Mouse (Mus musculus) bone marrow macrophage, adult 2 months (primary cell): ENCODE measurements around the gene Fam174b. TPM values are rescaled to one million over a fixed set of nuclear protein-coding genes. Genes with fewer than 3 reads are reported as not detected.

Experiments used
- H3K27ac ChIP-seq: 2 replicates; pipeline ENCODE4 v1.5.1; 2012; ENCODE audit warnings: low read depth, low read length; ENCODE audit not compliant: insufficient read depth
- H3K4me1 ChIP-seq: 2 replicates; pipeline ENCODE4 v1.6.1; 2012; ENCODE audit warnings: low read length; ENCODE audit not compliant: control insufficient read depth, insufficient read depth
- H3K4me3 ChIP-seq: 2 replicates; pipeline ENCODE4 v1.5.1; 2012; ENCODE audit warnings: mild to moderate bottlenecking, low read length, moderate library complexity; ENCODE audit not compliant: insufficient read depth
- CTCF ChIP-seq: IDR thresholded peaks from 2 replicates; pipeline ENCODE4 v1.5.1; 2012; ENCODE audit warnings: low read depth, mild to moderate bottlenecking, low read length, moderate library complexity
- POLR2A ChIP-seq: IDR thresholded peaks from 2 replicates; pipeline ENCODE4 v1.6.1; 2012; ENCODE audit warnings: mild to moderate bottlenecking, low read depth, low read length, borderline replicate concordance
- polyA plus RNA-seq: library from polyadenylated mRNA; stranded (reverse); fragments of >200 nt; gene quantifications from 2 replicates; pipeline ENCODE4 v1.2.4, GENCODE M21; 2012; ENCODE audit not compliant: missing spikeins, insufficient read depth, insufficient read length

Gene Fam174b
- polyA plus RNA-seq, 1 experiment = not detected

DNA sequence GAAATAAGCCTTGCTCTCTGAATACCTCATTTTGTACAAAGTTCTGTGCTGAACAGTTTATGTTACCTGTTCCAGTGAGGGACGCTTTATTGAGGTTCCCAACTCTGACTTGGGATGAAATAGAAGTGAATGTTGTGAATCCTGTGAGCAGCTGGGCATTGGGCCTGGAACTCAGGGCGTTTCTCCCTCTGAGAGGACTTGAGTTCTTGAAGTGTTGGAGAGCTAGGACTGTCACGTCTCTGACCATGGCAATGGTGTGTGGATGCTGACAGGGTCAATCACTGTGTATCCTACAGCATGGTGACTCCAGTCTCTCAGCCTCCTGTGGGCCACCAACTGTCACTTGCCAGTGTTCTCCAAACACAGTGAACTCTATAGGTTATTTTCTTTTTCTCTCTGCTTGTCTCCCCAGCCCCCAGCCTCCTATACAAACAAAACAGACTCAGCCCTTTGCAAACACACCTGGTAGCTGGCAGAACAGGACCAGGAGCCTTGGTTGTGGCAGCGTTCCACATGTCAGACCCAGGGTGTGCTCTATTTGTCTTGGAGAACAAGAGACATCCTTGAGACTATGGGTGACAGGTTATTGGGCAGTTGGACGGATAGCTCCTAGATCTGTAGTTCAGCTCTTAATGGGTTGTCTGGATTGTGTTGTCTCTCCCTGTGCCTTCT, 8.5 kb downstream of the Fam174b start:
- Histone ChIP-seq H3K4me1 (no peaks in the 10 kb centered on the region), H3K27ac (no peak overlapping the region), H3K4me3 (no peak overlapping the region)
- TF ChIP-seq CTCF = no peak
- no peak for TF ChIP-seq POLR2A

DNA sequence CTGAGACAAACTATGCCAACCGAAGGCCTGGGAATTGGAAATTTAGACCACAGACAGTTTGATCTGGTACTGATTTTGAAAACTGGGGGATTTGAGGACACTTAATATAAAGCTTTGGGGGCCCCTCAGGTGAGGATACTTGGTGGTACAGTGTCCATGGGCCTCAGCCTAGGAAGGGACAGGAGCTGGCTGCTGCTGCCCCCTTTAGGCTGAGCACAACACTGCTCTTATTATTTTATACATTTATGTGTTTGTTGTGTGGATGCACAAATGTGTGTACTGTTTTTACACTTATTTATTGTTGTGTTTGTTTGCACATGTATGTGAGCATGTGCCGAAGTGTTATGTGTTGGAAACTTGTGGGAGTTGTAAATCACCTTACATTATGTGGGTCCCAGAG, 9.2 kb downstream of the Fam174b start:
- Histone ChIP-seq H3K27ac (no peak overlapping the region), H3K4me3 (no peak overlapping the region), H3K4me1 (no peaks in the 10 kb centered on the region)
- no peak for TF ChIP-seq CTCF
- no peak for TF ChIP-seq POLR2A

DNA sequence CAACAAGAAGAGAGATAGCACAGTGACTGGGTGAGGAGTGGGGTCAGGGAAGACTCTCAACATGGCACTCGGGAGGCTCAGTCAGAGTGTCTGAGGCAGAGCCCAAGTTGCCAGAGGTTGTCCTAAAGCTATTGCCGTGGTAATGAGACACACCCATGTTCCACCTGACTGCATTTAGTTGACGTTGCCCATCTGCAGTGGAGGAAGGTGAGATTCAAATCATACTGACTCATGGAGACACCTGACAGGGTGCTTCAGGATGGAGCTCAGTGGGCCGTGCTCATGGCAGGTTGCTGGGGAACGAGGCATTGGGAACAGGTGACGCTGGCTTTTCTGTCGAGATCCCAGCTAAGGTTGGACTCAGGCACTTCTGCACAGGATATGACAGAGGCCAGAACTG, 9.9 kb downstream of the Fam174b start:
- Histone ChIP-seq H3K4me3 (no peak overlapping the region), H3K4me1 (no peaks in the 10 kb centered on the region), H3K27ac (no peak overlapping the region)
- TF ChIP-seq CTCF (no peak), POLR2A (no peak)

DNA sequence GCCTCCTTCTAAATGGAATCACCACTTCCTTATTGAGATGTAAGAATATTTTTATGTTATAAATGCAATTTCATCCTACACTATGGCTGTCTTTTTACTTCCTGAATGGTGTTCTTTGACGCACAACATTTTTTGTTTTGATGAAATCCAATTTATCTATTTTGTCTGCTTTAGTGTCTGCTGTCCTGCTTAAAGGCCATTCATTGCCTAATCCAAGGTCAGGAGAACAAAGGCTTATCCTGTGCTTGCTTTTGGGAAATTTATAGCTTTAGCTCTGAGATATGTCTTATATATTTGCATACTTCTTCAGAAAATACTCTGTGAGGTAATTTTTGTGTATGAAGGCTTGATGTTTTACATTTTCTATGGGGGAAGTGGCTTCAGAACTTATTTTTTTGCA, 13.5 kb downstream of the Fam174b start:
- Histone ChIP-seq H3K4me1 (no peaks in the 10 kb centered on the region), H3K27ac (no peak overlapping the region), H3K4me3 (no peak overlapping the region)
- TF ChIP-seq CTCF (no peak), POLR2A (no peak)

DNA sequence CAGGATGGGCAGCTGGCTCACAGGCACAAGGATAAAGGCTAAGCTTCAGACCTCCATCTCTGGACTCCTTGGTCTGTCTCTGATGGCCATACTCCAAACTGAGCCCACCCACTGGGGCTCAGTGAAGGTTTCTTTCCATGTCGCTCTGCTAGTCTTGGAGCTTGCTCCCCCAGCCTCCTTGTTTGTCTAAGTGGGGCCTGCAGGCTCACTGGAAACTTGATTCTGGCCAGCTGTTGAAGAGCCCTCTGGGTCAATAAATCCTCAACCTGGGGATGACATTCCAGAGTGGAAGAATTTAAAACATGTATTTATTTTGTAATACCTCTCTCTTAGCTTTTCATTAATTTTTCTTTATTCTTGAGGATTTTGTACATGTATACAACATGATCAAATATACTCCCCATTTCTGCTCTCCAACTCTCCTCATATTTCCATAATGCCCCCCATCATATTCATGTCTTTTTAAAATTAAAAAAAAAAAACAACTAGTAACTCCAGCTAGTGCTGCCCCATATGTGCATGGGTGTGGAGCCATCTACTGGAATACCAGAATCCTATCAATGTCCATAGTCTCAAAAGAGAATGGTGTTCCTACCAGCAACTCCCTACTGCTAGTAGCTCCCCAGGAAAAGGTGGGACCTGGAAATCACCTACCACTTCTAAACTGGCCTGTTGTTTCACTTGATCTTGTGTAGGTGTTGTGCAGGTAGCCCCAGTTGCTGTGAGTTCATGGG, 15.4 kb downstream of the Fam174b start:
- H3K4me3 ChIP-seq = no peak overlapping the region
- TF ChIP-seq POLR2A = no peak
- TF ChIP-seq CTCF = no peak
- no peak overlapping the region for H3K27ac ChIP-seq
- no peaks in the 10 kb centered on the region for H3K4me1 ChIP-seq

DNA sequence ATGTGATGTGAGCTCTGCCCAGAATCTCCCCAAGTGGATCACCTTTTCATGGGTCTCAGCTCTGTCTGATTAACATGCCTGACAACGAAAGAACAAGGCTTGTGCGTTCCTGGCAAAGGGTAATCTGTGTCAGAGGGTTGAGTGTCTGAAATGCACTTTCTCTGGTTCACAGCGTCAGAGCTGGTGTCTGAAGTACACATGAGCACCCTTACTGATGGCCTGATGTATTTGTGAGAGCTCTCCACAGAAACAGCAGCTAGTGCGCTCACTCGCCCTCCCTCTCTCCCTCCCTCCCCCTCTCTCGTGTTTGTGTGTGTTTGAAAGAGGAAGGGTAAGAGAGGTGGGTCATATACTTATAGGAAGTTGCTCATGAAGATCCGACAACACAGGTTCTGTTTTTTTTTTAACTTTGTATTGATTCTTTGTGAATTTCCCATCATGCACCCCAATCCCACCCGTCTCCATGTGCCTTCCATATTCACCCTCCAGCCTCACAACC, 21.6 kb downstream of the Fam174b start:
- no peaks in the 10 kb centered on the region for H3K4me1 ChIP-seq
- H3K27ac ChIP-seq = no peak overlapping the region
- TF ChIP-seq CTCF (no peak), POLR2A (no peak)
- no peak overlapping the region for H3K4me3 ChIP-seq

DNA sequence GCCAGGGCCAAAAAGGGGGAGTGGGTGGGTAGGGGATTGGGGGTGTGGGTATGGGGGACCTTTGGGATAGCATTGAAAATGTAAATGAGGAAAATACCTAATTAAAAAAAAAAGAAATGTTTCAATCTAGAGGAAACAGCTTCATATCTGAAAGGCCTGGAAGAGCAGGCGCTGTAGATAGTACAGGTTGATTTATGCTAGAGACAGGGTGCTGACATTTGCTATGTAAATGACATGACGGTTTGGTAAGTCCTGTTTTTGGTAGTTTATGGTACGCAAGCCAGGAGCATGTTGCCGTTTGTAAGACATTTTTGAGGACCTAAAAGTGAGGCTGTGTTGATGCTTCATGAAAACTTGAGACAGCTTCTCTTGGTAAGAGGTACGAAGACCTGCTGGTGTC, 24.6 kb downstream of the Fam174b start:
- Histone ChIP-seq H3K4me3 (no peak overlapping the region), H3K27ac (no peak overlapping the region), H3K4me1 (no peaks in the 10 kb centered on the region)
- TF ChIP-seq CTCF (no peak), POLR2A (no peak)

DNA sequence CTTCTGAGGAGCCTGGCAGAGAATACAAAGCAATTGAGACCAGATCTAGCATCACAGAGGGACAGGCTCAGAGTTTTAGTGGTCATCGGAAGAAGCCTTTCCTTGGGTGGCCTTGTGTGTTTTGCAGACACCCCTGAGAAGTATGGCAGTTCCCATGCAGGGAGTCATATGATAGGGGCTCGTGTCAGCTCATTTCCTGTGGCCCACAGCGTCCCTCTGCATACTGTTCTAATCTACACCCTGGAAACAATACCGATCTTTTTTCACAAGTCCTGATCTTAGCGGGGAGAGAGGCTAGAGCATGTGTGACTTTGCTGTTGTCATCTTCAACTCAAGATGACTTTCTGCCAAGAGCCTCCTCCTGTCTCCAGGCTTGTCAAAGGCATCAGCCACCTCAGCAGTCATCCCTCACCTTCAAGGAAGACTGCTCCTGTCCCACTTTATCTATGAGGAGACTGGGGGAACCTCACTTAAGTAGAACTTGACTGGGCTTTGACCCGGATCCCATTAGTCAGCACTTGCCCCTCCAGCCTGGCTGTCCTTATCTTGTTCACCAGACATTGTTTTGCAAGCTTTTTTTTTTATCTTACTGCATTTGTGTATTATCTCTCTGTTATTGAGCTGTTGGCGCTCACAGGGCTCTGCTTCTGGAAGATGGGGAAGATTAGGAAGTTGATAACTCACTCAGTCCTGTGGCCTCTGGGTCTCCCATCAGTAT, 25.2 kb downstream of the Fam174b start:
- H3K27ac ChIP-seq = no peak overlapping the region
- no peaks in the 10 kb centered on the region for H3K4me1 ChIP-seq
- no peak overlapping the region for H3K4me3 ChIP-seq
- no peak for TF ChIP-seq POLR2A
- no peak for TF ChIP-seq CTCF

DNA sequence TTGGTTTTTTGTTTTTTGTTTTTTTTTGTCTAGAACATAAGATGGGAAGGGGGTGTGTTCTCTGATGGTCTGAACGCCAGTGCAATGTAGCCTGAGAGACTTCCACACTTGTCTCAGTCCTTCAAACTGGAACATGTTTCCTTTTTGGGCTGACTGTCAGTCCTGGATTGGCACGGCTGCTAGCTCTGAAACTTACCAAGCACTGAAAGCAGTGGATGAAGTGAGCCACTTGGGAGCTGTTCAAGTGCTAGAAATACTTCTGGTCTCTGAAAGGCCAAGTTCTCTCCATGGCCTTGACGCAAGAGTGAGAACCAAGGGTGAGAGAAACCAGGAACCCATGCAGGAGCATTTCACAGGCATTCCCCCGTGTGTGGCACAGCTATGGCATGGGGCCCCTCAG, 29.1 kb downstream of the Fam174b start:
- TF ChIP-seq CTCF (no peak), POLR2A (no peak)
- H3K4me3 ChIP-seq = no peak overlapping the region
- H3K27ac ChIP-seq = no peak overlapping the region
- no peaks in the 10 kb centered on the region for H3K4me1 ChIP-seq
